Mouse (Mus musculus): Measurements from ENCODE around the gene Npcd. TPM values are rescaled to one million over a fixed set of nuclear protein-coding genes. Genes with fewer than 3 reads are reported as not detected.

The Npcd gene
- polyA plus RNA-seq, 1 experiment, result not detected

GRCm38 (mm10) chr15:79744742-79745141 lies 89.3 kb downstream of the Npcd start:
- 81% methylated on average over 8 of the region's 8 CpGs for WGBS
- Histone ChIP-seq H3K27ac (ENCODE audit: control insufficient read depth, insufficient read depth, low read depth, low read length, poor library complexity) (no peak overlapping the region), H3K4me1 (ENCODE audit: control insufficient read depth, insufficient read depth, low read length) (peaks cover 3% of the 10 kb centered on the region; the same call in 1 of the 2 replicates), H3K4me3 (replicated peaks; ENCODE audit: control insufficient read depth, low read depth, low read length) (no peak overlapping the region)
- no peak for TF ChIP-seq CTCF (IDR thresholded peaks at IDR 0.05; ENCODE audit: control insufficient read depth, insufficient read depth, low read length)
- no peak for TF ChIP-seq POLR2A (IDR thresholded peaks at IDR 0.05; ENCODE audit: borderline replicate concordance, control insufficient read depth, low read depth, low read length)

GRCm38 (mm10) chr15:79744001-79744400 lies 90.0 kb downstream of the Npcd start:
- Histone ChIP-seq H3K4me3 (replicated peaks; ENCODE audit: control insufficient read depth, low read depth, low read length) (no peak overlapping the region), H3K27ac (ENCODE audit: control insufficient read depth, insufficient read depth, low read depth, low read length, poor library complexity) (no peak overlapping the region), H3K4me1 (ENCODE audit: control insufficient read depth, insufficient read depth, low read length) (peaks cover 2% of the 10 kb centered on the region; the same call in 1 of the 2 replicates)
- TF ChIP-seq POLR2A (IDR thresholded peaks at IDR 0.05; ENCODE audit: borderline replicate concordance, control insufficient read depth, low read depth, low read length) (no peak), CTCF (IDR thresholded peaks at IDR 0.05; ENCODE audit: control insufficient read depth, insufficient read depth, low read length) (no peak)
- 89% methylated on average over 11 of the region's 11 CpGs for WGBS

GRCm38 (mm10) chr15:79742706-79743023 lies 91.4 kb downstream of the Npcd start:
- Histone ChIP-seq H3K4me3 (replicated peaks; ENCODE audit: control insufficient read depth, low read depth, low read length) (peak overlapping the region; percentile 81), H3K4me1 (ENCODE audit: control insufficient read depth, insufficient read depth, low read length) (peaks cover 7% of the 10 kb centered on the region; the same call in 1 of the 2 replicates), H3K27ac (ENCODE audit: control insufficient read depth, insufficient read depth, low read depth, low read length, poor library complexity) (peak overlapping the region; percentile 97)
- WGBS, result under 1% methylated on average over 23 of the region's 23 CpGs
- no peak for TF ChIP-seq POLR2A (IDR thresholded peaks at IDR 0.05; ENCODE audit: borderline replicate concordance, control insufficient read depth, low read depth, low read length)
- no peak for TF ChIP-seq CTCF (IDR thresholded peaks at IDR 0.05; ENCODE audit: control insufficient read depth, insufficient read depth, low read length)

GRCm38 (mm10) chr15:79741921-79742705 lies 91.9 kb downstream of the Npcd start, which contains the start of gene Sun2:
Gene Sun2, minus strand, starts transcription at chr15:79742536.
- WGBS, result under 1% methylated on average over 92 of the region's 93 CpGs
- TF ChIP-seq POLR2A (IDR thresholded peaks at IDR 0.05; ENCODE audit: borderline replicate concordance, control insufficient read depth, low read depth, low read length) (peak; percentile 80; the same call in 1 of the 2 replicates), CTCF (IDR thresholded peaks at IDR 0.05; ENCODE audit: control insufficient read depth, insufficient read depth, low read length) (no peak)

GRCm38 (mm10) chr15:79741173-79741858 lies 92.7 kb downstream of the Npcd start:
- Histone ChIP-seq H3K4me1 (ENCODE audit: control insufficient read depth, insufficient read depth, low read length) (peaks cover 7% of the 10 kb centered on the region; the same call in 1 of the 2 replicates), H3K27ac (ENCODE audit: control insufficient read depth, insufficient read depth, low read depth, low read length, poor library complexity) (peak overlapping the region; percentile 97), H3K4me3 (replicated peaks; ENCODE audit: control insufficient read depth, low read depth, low read length) (peak overlapping the region; percentile 81)
- under 1% methylated on average over 14 of the region's 14 CpGs for WGBS
- TF ChIP-seq POLR2A (IDR thresholded peaks at IDR 0.05; ENCODE audit: borderline replicate concordance, control insufficient read depth, low read depth, low read length) (0 out of 2 replicates have a peak, but pooled peaks have one; percentile 32), CTCF (IDR thresholded peaks at IDR 0.05; ENCODE audit: control insufficient read depth, insufficient read depth, low read length) (no peak)

More at GRCm38 (mm10) chr15:79741921-79742705, 91.9 kb downstream of the Npcd start, which contains the start of gene Sun2:
- peak within 1 kb of the TSS; percentile 81 for H3K4me3 ChIP-seq (replicated peaks; ENCODE audit: control insufficient read depth, low read depth, low read length)
- peaks cover 7% of the 10 kb centered on the region; the same call in 1 of the 2 replicates for H3K4me1 ChIP-seq (ENCODE audit: control insufficient read depth, insufficient read depth, low read length)
- peak within 1 kb of the TSS; percentile 97 for H3K27ac ChIP-seq (ENCODE audit: control insufficient read depth, insufficient read depth, low read depth, low read length, poor library complexity)

- TF ChIP-seq POLR2A (IDR thresholded peaks at IDR 0.05; ENCODE audit: borderline replicate concordance, control insufficient read depth, low read depth, low read length), result no peak
- no peak for TF ChIP-seq CTCF (IDR thresholded peaks at IDR 0.05; ENCODE audit: control insufficient read depth, insufficient read depth, low read length)
- H3K27ac ChIP-seq (ENCODE audit: control insufficient read depth, insufficient read depth, low read depth, low read length, poor library complexity), result peak overlapping the region; percentile 97
- peak overlapping the region; percentile 81 for H3K4me3 ChIP-seq (replicated peaks; ENCODE audit: control insufficient read depth, low read depth, low read length)
- H3K4me1 ChIP-seq (ENCODE audit: control insufficient read depth, insufficient read depth, low read length), result peaks cover 7% of the 10 kb centered on the region; the same call in 1 of the 2 replicates
- WGBS, result 15% methylated on average over 3 of the region's 3 CpGs
Measured at GRCm38 (mm10) chr15:79740739-79741138, 93.3 kb downstream of the Npcd start.

Other genes starting within 250 kb of the Npcd start
- gene Dmc1, start 229.1 kb downstream of the Npcd start, polyA plus RNA-seq (2011; ENCODE audit: insufficient read depth, insufficient read length, low replicate concordance, missing spikeins), result 3.7 TPM in 1 of 2 replicates, not detected in the other
- 2.7 and 8.5 TPM in 2 replicates for gene Fam227a, start 175.3 kb downstream of the Npcd start, polyA plus RNA-seq (2011; ENCODE audit: insufficient read depth, insufficient read length, low replicate concordance, missing spikeins)
- gene Cby1, start 175.0 kb downstream of the Npcd start, polyA plus RNA-seq (2011; ENCODE audit: insufficient read depth, insufficient read length, low replicate concordance, missing spikeins), result 7.4 and 13.3 TPM in 2 replicates
- 96.4 and 126 TPM in 2 replicates for gene Tomm22, start 163.4 kb downstream of the Npcd start, polyA plus RNA-seq (2011; ENCODE audit: insufficient read depth, insufficient read length, low replicate concordance, missing spikeins)
- gene Josd1, start 146.3 kb downstream of the Npcd start, polyA plus RNA-seq (2011; ENCODE audit: insufficient read depth, insufficient read length, low replicate concordance, missing spikeins), result 15.3 and 20.4 TPM in 2 replicates
- 46.1 and 53.9 TPM in 2 replicates for gene Gtpbp1, start 143.4 kb downstream of the Npcd start, polyA plus RNA-seq (2011; ENCODE audit: insufficient read depth, insufficient read length, low replicate concordance, missing spikeins)
- gene Sun2, start 91.7 kb downstream of the Npcd start, polyA plus RNA-seq (2011; ENCODE audit: insufficient read depth, insufficient read length, low replicate concordance, missing spikeins), result 63.2 and 147 TPM in 2 replicates
- gene Dnal4, start 56.4 kb downstream of the Npcd start, polyA plus RNA-seq (2011; ENCODE audit: insufficient read depth, insufficient read length, low replicate concordance, missing spikeins), result 6.8 and 8.4 TPM in 2 replicates
- 0.40 and 0.60 TPM in 2 replicates for gene Nptxr, start 29.5 kb downstream of the Npcd start, polyA plus RNA-seq (2011; ENCODE audit: insufficient read depth, insufficient read length, low replicate concordance, missing spikeins)
- gene Cbx6, start 451 bp upstream of the Npcd start, polyA plus RNA-seq (2011; ENCODE audit: insufficient read depth, insufficient read length, low replicate concordance, missing spikeins), result 24.2 and 29.0 TPM in 2 replicates
- 104 and 140 TPM in 2 replicates for gene Apobec3, start 57.4 kb upstream of the Npcd start, polyA plus RNA-seq (2011; ENCODE audit: insufficient read depth, insufficient read length, low replicate concordance, missing spikeins)
- gene Cbx7, start 136.9 kb upstream of the Npcd start, polyA plus RNA-seq (2011; ENCODE audit: insufficient read depth, insufficient read length, low replicate concordance, missing spikeins), result 16.8 and 22.5 TPM in 2 replicates
- gene Pdgfb, start 180.7 kb upstream of the Npcd start, polyA plus RNA-seq (2011; ENCODE audit: insufficient read depth, insufficient read length, low replicate concordance, missing spikeins), result 4.1 and 7.8 TPM in 2 replicates

Measured in bone marrow, adult 2 months (tissue).